Mouse (Mus musculus): ENCODE data around the gene Tmed8.
"Not testable (repeated sequence)": the region's sequence is repeated elsewhere in the genome, so short reads cannot be mapped to it uniquely, and the experiment has no call there.

Tmed8 gene

GRCm38 (mm10) chr12:87158099-87158498 is 42.2 kb downstream of the Tmed8 start:
- no peak for DNase-seq (ENCODE audit: low spot score)

- no peak for DNase-seq (ENCODE audit: low spot score)
Measured at GRCm38 (mm10) chr12:87157361-87157760, 42.9 kb downstream of the Tmed8 start.

- DNase-seq (ENCODE audit: low spot score), result not testable (repeated sequence)
Measured at GRCm38 (mm10) chr12:87154448-87154847, 45.8 kb downstream of the Tmed8 start.

- DNase-seq (ENCODE audit: low spot score), result no peak
Measured at GRCm38 (mm10) chr12:87149471-87149870, 50.8 kb downstream of the Tmed8 start.

GRCm38 (mm10) chr12:87148136-87148535 is 52.1 kb downstream of the Tmed8 start:
- no peak for DNase-seq (ENCODE audit: low spot score)

- peak; percentile 93 for DNase-seq (ENCODE audit: low spot score)
Measured at GRCm38 (mm10) chr12:87147395-87148089, 52.7 kb downstream of the Tmed8 start, which contains the start of gene Pomt2. TSS of gene Pomt2 (minus strand) at chr12:87147968.

GRCm38 (mm10) chr12:87146966-87147365 is 53.3 kb downstream of the Tmed8 start, which contains the start of gene Gstz1:
TSS of gene Gstz1 (plus strand) at chr12:87147165.
- DNase-seq (ENCODE audit: low spot score), result peak; percentile 85

GRCm38 (mm10) chr12:87142156-87142555 is 58.1 kb downstream of the Tmed8 start:
- DNase-seq (ENCODE audit: low spot score), result no peak

- no peak for DNase-seq (ENCODE audit: low spot score)
Measured at GRCm38 (mm10) chr12:87138768-87139167, 61.5 kb downstream of the Tmed8 start.

- DNase-seq (ENCODE audit: low spot score), result no peak
Measured at GRCm38 (mm10) chr12:87138342-87138701, 61.9 kb downstream of the Tmed8 start.

- no peak for DNase-seq (ENCODE audit: low spot score)
Measured at GRCm38 (mm10) chr12:87137439-87138341, 62.6 kb downstream of the Tmed8 start.

- no peak for DNase-seq (ENCODE audit: low spot score)
Measured at GRCm38 (mm10) chr12:87132784-87133183, 67.5 kb downstream of the Tmed8 start.

- DNase-seq (ENCODE audit: low spot score), result no peak
Measured at GRCm38 (mm10) chr12:87132210-87132609, 68.0 kb downstream of the Tmed8 start.

GRCm38 (mm10) chr12:87131619-87132018 is 68.6 kb downstream of the Tmed8 start:
- DNase-seq (ENCODE audit: low spot score), result peak; percentile 32

- no peak for DNase-seq (ENCODE audit: low spot score)
Measured at GRCm38 (mm10) chr12:87131181-87131580, 69.1 kb downstream of the Tmed8 start.

GRCm38 (mm10) chr12:87130224-87130623 is 70.0 kb downstream of the Tmed8 start:
- DNase-seq (ENCODE audit: low spot score), result no peak

- DNase-seq (ENCODE audit: low spot score), result no peak
Measured at GRCm38 (mm10) chr12:87127256-87127655, 73.0 kb downstream of the Tmed8 start.

GRCm38 (mm10) chr12:87121918-87122589 is 78.2 kb downstream of the Tmed8 start:
- DNase-seq (ENCODE audit: low spot score), result no peak

All from MN1 (cell line).